9 mouse cellular contexts compared by ENCODE assay signal in the genomic region with DNA sequence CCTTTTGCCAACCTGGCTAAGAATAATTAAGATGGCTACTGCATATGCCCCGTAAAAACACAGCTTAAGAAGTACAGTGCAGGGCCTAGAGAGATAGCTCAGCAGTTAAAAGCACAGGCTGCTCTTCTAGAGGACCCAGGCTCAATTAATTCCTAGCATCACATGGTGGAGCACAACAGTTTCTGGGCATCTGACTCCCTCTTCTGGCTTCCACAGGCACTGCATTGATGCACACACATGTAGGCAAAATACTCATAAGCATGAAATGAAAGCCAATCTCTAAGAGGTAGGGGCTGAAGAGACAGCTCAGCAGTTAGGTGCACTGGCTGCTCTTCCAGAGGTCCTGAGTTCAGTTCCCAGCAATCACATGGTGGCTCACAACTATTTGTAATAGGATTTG. TPM values are rescaled to one million over a fixed set of nuclear protein-coding genes. Genes with fewer than 3 reads are reported as not detected.
A peak's percentile ranks its signal among the peaks of the same experiment; 100 is the strongest.
DNase-seq lines count a peak whose midpoint lies in the region; ATAC-seq and TF ChIP-seq lines count a peak whose summit lies in the region.
"Had no signal": no experiment of that assay in that cellular context is flagged by ENCODE, and none has a peak within 500 bp of the region (broad histone marks: within the 10 kb centered on the region; RNA-seq: fewer than 3 reads in every experiment).

No protein-coding gene starts in this region.

- H3K9me3 ChIP-seq in kidney, postnatal 0 days (replicated peaks; ENCODE audit: low read length) = no peaks in the 10 kb centered on the region
- no peaks in the 10 kb centered on the region for H3K9me3 ChIP-seq in ES-Bruce4 (replicated peaks; ENCODE audit: control insufficient read depth, insufficient read depth, low read length, poor library complexity, severe bottlenecking)
- H3K9me3 ChIP-seq: embryonic facial prominence, embryonic 12.5 days had no signal

- DNase-seq in kidney, postnatal 0 days (ENCODE audit: low spot score) = peak; percentile 44
- no peak for DNase-seq in kidney, adult 18-20 months
- DNase-seq in 416B (ENCODE audit: low read depth) (peak; percentile 51), MN1 (ENCODE audit: low spot score) (no peak)
- peak; percentile 25 for DNase-seq in forelimb bud, embryonic 11.5 days (ENCODE audit: low read depth, low spot score)
- DNase-seq in urinary bladder, postnatal 4 days (ENCODE audit: low spot score in 2 of 2) = no peak

- no peak overlapping the region for H3K4me2 ChIP-seq in kidney, postnatal 0 days (ENCODE audit: low read length)
- H3K4me2 ChIP-seq: embryonic facial prominence, embryonic 12.5 days had no signal

- no peak overlapping the region for H3K27ac ChIP-seq in kidney, postnatal 0 days
- no peak overlapping the region for H3K27ac ChIP-seq in ES-Bruce4 (ENCODE audit: insufficient read depth, low read length)
- H3K27ac ChIP-seq: embryonic facial prominence, embryonic 12.5 days had no signal

- peak; percentile 66 for TF ChIP-seq CTCF in kidney, postnatal 0 days (IDR thresholded peaks at IDR 0.05; ENCODE audit: low read depth)
- peak; percentile 23 for TF ChIP-seq CTCF in ES-Bruce4 (IDR thresholded peaks at IDR 0.05; ENCODE audit: low read depth, low read length)

- H3K9ac ChIP-seq in kidney, postnatal 0 days (ENCODE audit: low read depth, low read length) = no peak overlapping the region
- H3K9ac ChIP-seq in ES-Bruce4 (ENCODE audit: low read depth, poor library complexity, severe bottlenecking) = no peak overlapping the region
- H3K9ac ChIP-seq: embryonic facial prominence, embryonic 12.5 days had no signal

- 86% methylated on average over 1 of the region's 1 CpGs for WGBS in kidney, postnatal 0 days

- no peak for TF ChIP-seq EP300 in ES-Bruce4 (IDR thresholded peaks at IDR 0.05; ENCODE audit: insufficient read depth, low read depth, low read length)

- H3K4me3 ChIP-seq in kidney, postnatal 0 days (replicated peaks; ENCODE audit: low read depth, low read length) = no peak overlapping the region
- no peak overlapping the region for H3K4me3 ChIP-seq in ES-Bruce4 (ENCODE audit: low read depth, low read length)
- H3K4me3 ChIP-seq: embryonic facial prominence, embryonic 12.5 days had no signal

- no peaks in the 10 kb centered on the region for H3K27me3 ChIP-seq in kidney, postnatal 0 days (ENCODE audit: insufficient read depth, low read length)
- no peaks in the 10 kb centered on the region for H3K27me3 ChIP-seq in ES-Bruce4 (ENCODE audit: control insufficient read depth, insufficient read depth, low read length, poor library complexity, severe bottlenecking)
- H3K27me3 ChIP-seq: embryonic facial prominence, embryonic 12.5 days had no signal

- H3K4me1 ChIP-seq in kidney, postnatal 0 days (replicated peaks; ENCODE audit: insufficient read depth, low read length) = no peaks in the 10 kb centered on the region
- H3K4me1 ChIP-seq in ES-Bruce4 (ENCODE audit: control insufficient read depth, insufficient read depth, low read length) = no peaks in the 10 kb centered on the region
- H3K4me1 ChIP-seq: embryonic facial prominence, embryonic 12.5 days had no signal

- H3K36me3 ChIP-seq in kidney, postnatal 0 days (ENCODE audit: insufficient read depth, low read length) = peaks cover 27% of the 10 kb centered on the region
- peaks cover 21% of the 10 kb centered on the region for H3K36me3 ChIP-seq in ES-Bruce4 (ENCODE audit: control insufficient read depth, insufficient read depth, low read length, poor library complexity, severe bottlenecking)

- ATAC-seq in kidney, postnatal 0 days (replicated peaks; ENCODE audit: low FRiP score, low read depth) = no peak
- no peak; the same call in 1 of the 2 replicates for ATAC-seq in megakaryocyte, adult 5-6 weeks (ENCODE audit: poor library complexity, severe bottlenecking)

- TF ChIP-seq POLR2A in ES-Bruce4 (IDR thresholded peaks at IDR 0.05; ENCODE audit: insufficient read depth, low read length) = no peak

RNA-seq across cellular contexts. Expression of a gene that starts 17.1 kb away (rescaled TPM):
- polyA plus RNA-seq in kidney, postnatal 0 days (2015; fragmentation: Nextera tagmentation; extraction: Ambion mirVana) = 74.3 and 80.6 TPM in 2 replicates
- 70.8 and 84.5 TPM in 2 replicates for polyA plus RNA-seq in ES-Bruce4 (2011; ENCODE audit: insufficient read depth, insufficient read length, low read depth, missing spikeins)
- 58.4 and 60.3 TPM in 2 replicates for total RNA-seq in megakaryocyte, adult 5-6 weeks (2015)
- 109 and 112 TPM in 2 replicates for total RNA-seq in megakaryocyte, adult 5-6 weeks (2017)

RNA-seq across cellular contexts. Expression of a gene that starts 17.3 kb away (rescaled TPM):
- polyA plus RNA-seq in kidney, postnatal 0 days (2015; fragmentation: Nextera tagmentation; extraction: Ambion mirVana) = 2.8 and 3.3 TPM in 2 replicates
- polyA plus RNA-seq in ES-Bruce4 (2011; ENCODE audit: insufficient read depth, insufficient read length, low read depth, missing spikeins) = 66.9 and 69.8 TPM in 2 replicates
- 53.3 and 61.4 TPM in 2 replicates for total RNA-seq in megakaryocyte, adult 5-6 weeks (2015)
- 8.3 and 14.5 TPM in 2 replicates for total RNA-seq in megakaryocyte, adult 5-6 weeks (2017)

Comparison
In these comparisons a context has a peak if more than half of its experiments do, and no peak if none do; other contexts are left out.
1. DNase-seq: peak in kidney, postnatal 0 days (single experiment), 416B (single experiment) and forelimb bud, embryonic 11.5 days (single experiment); none in kidney, adult 18-20 months (single experiment), urinary bladder, postnatal 4 days (0 of 2) and MN1 (single experiment).
2. RNA of a gene that starts 17.3 kb away (polyA plus RNA-seq): 66.9 to 69.8 TPM in ES-Bruce4; 2.8 to 3.3 TPM in kidney, postnatal 0 days; every median in the first group is over 10 times any median in the second.